Comparison of ENCODE assay signal across 8 mouse cellular contexts in genomic region chr6:146222403-146223063, GRCm38 (mm10).
A peak's percentile ranks its signal among the peaks of the same experiment; 100 is the strongest.
DNase-seq lines count a peak whose midpoint lies in the region; ATAC-seq and TF ChIP-seq lines count a peak whose summit lies in the region.

No protein-coding gene starts in this region.

- H3K4me2 ChIP-seq in heart, embryonic 12.5 days, result no peak overlapping the region
- no peak overlapping the region for H3K4me2 ChIP-seq in intestine, postnatal 0 days (replicated peaks; ENCODE audit: low read depth)
- H3K4me2 ChIP-seq in forebrain, embryonic 12.5 days, result no peak overlapping the region

- no peak for ATAC-seq in heart, embryonic 12.5 days (ENCODE audit: insufficient number of reproducible peaks, low FRiP score)
- no peak for ATAC-seq in intestine, postnatal 0 days
- no peak for ATAC-seq in forebrain, embryonic 12.5 days (ENCODE audit: low FRiP score)

- peaks cover 12% of the 10 kb centered on the region for H3K36me3 ChIP-seq in heart, embryonic 12.5 days
- no peaks in the 10 kb centered on the region for H3K36me3 ChIP-seq in intestine, postnatal 0 days (ENCODE audit: control insufficient read depth, insufficient read depth)
- no peaks in the 10 kb centered on the region for H3K36me3 ChIP-seq in forebrain, embryonic 12.5 days (replicated peaks)

- H3K27ac ChIP-seq in heart, embryonic 12.5 days (ENCODE audit: poor library complexity, severe bottlenecking), result peak overlapping the region; percentile 74; the same call in 1 of the 2 replicates
- no peak overlapping the region for H3K27ac ChIP-seq in intestine, postnatal 0 days (ENCODE audit: low read depth, low read length)
- no peak overlapping the region for H3K27ac ChIP-seq in forebrain, embryonic 12.5 days

- no peaks in the 10 kb centered on the region for H3K27me3 ChIP-seq in heart, embryonic 12.5 days (replicated peaks)
- H3K27me3 ChIP-seq in intestine, postnatal 0 days (replicated peaks; ENCODE audit: control insufficient read depth, insufficient read depth, low read length), result no peaks in the 10 kb centered on the region
- 0 out of 2 replicates have a peak, but pooled peaks cover 13% of the 10 kb centered on the region for H3K27me3 ChIP-seq in forebrain, embryonic 12.5 days

- H3K4me1 ChIP-seq in heart, embryonic 12.5 days (replicated peaks), result peaks cover 21% of the 10 kb centered on the region
- H3K4me1 ChIP-seq in intestine, postnatal 0 days (replicated peaks; ENCODE audit: control insufficient read depth, insufficient read depth, low read length), result no peaks in the 10 kb centered on the region
- H3K4me1 ChIP-seq in forebrain, embryonic 12.5 days, result peaks cover 14% of the 10 kb centered on the region

- WGBS in heart, embryonic 12.5 days, result 50% methylated on average over 8 of the region's 8 CpGs
- WGBS in intestine, postnatal 0 days, result 72% methylated on average over 8 of the region's 8 CpGs
- WGBS in forebrain, embryonic 12.5 days, result 82% methylated on average over 8 of the region's 8 CpGs

- H3K9me3 ChIP-seq in heart, embryonic 12.5 days (replicated peaks), result no peaks in the 10 kb centered on the region
- no peaks in the 10 kb centered on the region for H3K9me3 ChIP-seq in intestine, postnatal 0 days (ENCODE audit: control insufficient read depth)
- no peaks in the 10 kb centered on the region for H3K9me3 ChIP-seq in forebrain, embryonic 12.5 days

- no peak for DNase-seq in heart, adult 8-10 months (ENCODE audit: low spot score)
- DNase-seq in thymus, postnatal 25 days, result peak; percentile 8
- DNase-seq in thymus, postnatal 10 days (ENCODE audit: low spot score in 2 of 2), result no peak
- DNase-seq in right cerebral cortex, postnatal 10 days (ENCODE audit: low spot score in 2 of 2), result no peak
- DNase-seq in layer of hippocampus, postnatal 36 days, result no peak

- H3K9ac ChIP-seq in heart, embryonic 12.5 days, result no peak overlapping the region
- no peak overlapping the region for H3K9ac ChIP-seq in intestine, postnatal 0 days (ENCODE audit: low read depth, low read length)
- H3K9ac ChIP-seq in forebrain, embryonic 12.5 days, result no peak overlapping the region

- H3K4me3 ChIP-seq in heart, embryonic 12.5 days, result no peak overlapping the region
- H3K4me3 ChIP-seq in intestine, postnatal 0 days (ENCODE audit: low read depth, low read length), result no peak overlapping the region
- H3K4me3 ChIP-seq in forebrain, embryonic 12.5 days (replicated peaks), result no peak overlapping the region

- TF ChIP-seq CTCF in intestine, postnatal 0 days (IDR thresholded peaks at IDR 0.05; ENCODE audit: low read depth), result peak; percentile 19; the same call in 1 of the 2 replicates
